11 mouse cellular contexts compared by ENCODE assay signal in the genomic region with DNA sequence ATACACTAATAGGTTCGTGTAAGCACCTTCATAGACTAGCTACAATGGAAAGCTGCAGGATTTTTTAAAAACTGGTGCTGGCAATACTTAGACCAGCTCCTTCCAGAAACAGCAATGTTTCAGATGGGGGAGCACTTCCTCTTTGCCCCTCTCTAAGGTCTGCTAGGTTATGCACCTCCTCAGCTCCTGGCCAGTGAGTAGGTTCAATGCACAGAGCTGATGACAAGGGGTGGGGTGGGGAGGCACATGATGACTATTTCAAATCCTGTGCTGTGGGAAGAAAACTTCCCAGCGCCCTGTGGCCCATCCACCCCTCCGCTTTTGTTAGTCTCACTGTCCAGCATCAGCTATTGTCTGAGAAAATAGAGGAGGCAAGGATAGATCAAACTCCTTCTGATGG.
"Had no signal": no experiment of that assay in that cellular context is flagged by ENCODE, and none has a peak within 500 bp of the region (broad histone marks: within the 10 kb centered on the region; RNA-seq: fewer than 3 reads in every experiment).

No protein-coding gene starts in this region.

- H3K27ac ChIP-seq: kidney, postnatal 0 days; layer of hippocampus, adult 2 months; limb, embryonic 12.5 days; liver, embryonic 14.5 days; midbrain, embryonic 12.5 days had no signal

- ATAC-seq: midbrain, embryonic 16.5 days had no signal

- DNase-seq: kidney, adult 11 months; kidney, adult 9 months; kidney, postnatal 4 days; right cerebral cortex, adult 18-20 months; right cerebral cortex, postnatal 25 days had no signal

- H3K36me3 ChIP-seq: limb, embryonic 12.5 days; midbrain, embryonic 12.5 days had no signal

- H3K9me3 ChIP-seq: midbrain, embryonic 12.5 days had no signal

- H3K27me3 ChIP-seq: limb, embryonic 12.5 days; midbrain, embryonic 12.5 days had no signal

- H3K9ac ChIP-seq: limb, embryonic 12.5 days; liver, embryonic 14.5 days; midbrain, embryonic 12.5 days had no signal

- H3K4me3 ChIP-seq: layer of hippocampus, adult 2 months; limb, embryonic 12.5 days; midbrain, embryonic 12.5 days had no signal

- H3K4me1 ChIP-seq: midbrain, embryonic 12.5 days had no signal
